Mouse (Mus musculus) brain, adult 10 weeks (tissue): ENCODE measurements around the gene Cnot3. TPM values are rescaled to one million over a fixed set of nuclear protein-coding genes. Genes with fewer than 3 reads are reported as not detected.

ENCODE experiments used
- polyA plus RNA-seq: library from polyadenylated mRNA; stranded (reverse); fragments of 350-450 nt; fragmentation: Illumina TruSeq; extraction: RNeasy Lipid Tissue Mini Kit (QIAGEN cat#74804); gene quantifications from one replicate; pipeline ENCODE4 v1.2.3, GENCODE M21; 2015; ENCODE audit warnings: low read depth, low replicate concordance

Cnot3 gene
- polyA plus RNA-seq, result 33.7 TPM

GRCm38 (mm10) chr7:3644672-3645487 is at the start of gene Cnot3:
Gene Cnot3 (plus strand): TSS chr7:3645268.

GRCm38 (mm10) chr7:3616057-3616388 is 29.0 kb upstream of the Cnot3 start, which contains the start of gene Oscar:
Gene Oscar (minus strand): TSS chr7:3616157.

GRCm38 (mm10) chr7:3617242-3617995 is 27.6 kb upstream of the Cnot3 start, which contains the start of gene Ndufa3:
Gene Ndufa3 (plus strand): TSS chr7:3617373.

GRCm38 (mm10) chr7:3629543-3630477 is 15.3 kb upstream of the Cnot3 start, which contains the start of the genes Tfpt and Prpf31:
Gene Tfpt (minus strand): TSS chr7:3629929.
Gene Prpf31 (plus strand): TSS chr7:3629985.

GRCm38 (mm10) chr7:3665215-3666114 is 20.4 kb downstream of the Cnot3 start, which contains the start of gene Leng1:
Gene Leng1 (minus strand): TSS chr7:3665840.

GRCm38 (mm10) chr7:3677342-3677741 is 32.3 kb downstream of the Cnot3 start, which contains the start of gene Tmc4:
Gene Tmc4 (minus strand): TSS chr7:3677553.

GRCm38 (mm10) chr7:3692382-3692986 is 47.4 kb downstream of the Cnot3 start, which contains the start of gene Tsen34:
Gene Tsen34 (plus strand): TSS chr7:3692863.

GRCm38 (mm10) chr7:3692987-3693808 is 48.1 kb downstream of the Cnot3 start, which contains the start of gene Mboat7:
Gene Mboat7 (minus strand): TSS chr7:3693523.

GRCm38 (mm10) chr7:3703879-3704441 is 58.9 kb downstream of the Cnot3 start, which contains the start of gene Rps9:
Gene Rps9 (plus strand): TSS chr7:3703993.

Other genes with a start within 250 kb of the Cnot3 start
- gene Cacng6, start 221.1 kb upstream of the Cnot3 start, polyA plus RNA-seq, result 1.2 TPM
- gene Tarm1, start 142.6 kb upstream of the Cnot3 start, polyA plus RNA-seq, result not detected
- 1.7 TPM for gene Oscar, start 29.1 kb upstream of the Cnot3 start, polyA plus RNA-seq
- gene Ndufa3, start 27.9 kb upstream of the Cnot3 start, polyA plus RNA-seq, result 620 TPM
- 40.2 TPM for gene Tfpt, start 15.3 kb upstream of the Cnot3 start, polyA plus RNA-seq
- 72.0 TPM for gene Prpf31, start 15.3 kb upstream of the Cnot3 start, polyA plus RNA-seq
- gene Leng1, start 20.6 kb downstream of the Cnot3 start, polyA plus RNA-seq, result 7.5 TPM
- gene Tmc4, start 32.3 kb downstream of the Cnot3 start, polyA plus RNA-seq, result 8.5 TPM
- 86.0 TPM for gene Tsen34, start 47.6 kb downstream of the Cnot3 start, polyA plus RNA-seq
- 144 TPM for gene Mboat7, start 48.3 kb downstream of the Cnot3 start, polyA plus RNA-seq
- gene Rps9, start 58.7 kb downstream of the Cnot3 start, polyA plus RNA-seq, result 900 TPM
- 0.28 TPM for gene Pirb, start 75.1 kb downstream of the Cnot3 start, polyA plus RNA-seq
- not detected for gene Gm15448, start 180.4 kb downstream of the Cnot3 start, polyA plus RNA-seq
- not detected for gene Pira2, start 199.8 kb downstream of the Cnot3 start, polyA plus RNA-seq